Mouse (Mus musculus) lung, embryonic 14.5 days (tissue): ENCODE data around the gene Hapln4. TPM values are rescaled to one million over a fixed set of nuclear protein-coding genes. Genes with fewer than 3 reads are reported as not detected.

ENCODE experiments used
- ATAC-seq: fragments of 200-750 bp; cut with Nextera tagmentation; 2 replicates; pipeline ENCODE4 v1.8.0; 2017; ENCODE audit warnings: mild to moderate bottlenecking, moderate TSS enrichment, moderate library complexity; ENCODE audit not compliant: insufficient read depth
- DNase-seq: peaks from one replicate; pipeline ENCODE4 v3.0.0-alpha.2; 2015
- H3K27ac ChIP-seq: fragments of 300-500 bp; sonication (generic); 2 replicates; pipeline ENCODE4 v1.5.1; 2014; ENCODE audit warnings: low read depth, mild to moderate bottlenecking, moderate library complexity
- H3K27me3 ChIP-seq: fragments of 300-500 bp; sonication (generic); 2 replicates; pipeline ENCODE4 v1.6.1; 2014; ENCODE audit warnings: low read length, control low read depth; ENCODE audit not compliant: insufficient read depth
- H3K36me3 ChIP-seq: fragments of 300-500 bp; sonication (generic); 2 replicates; pipeline ENCODE4 v1.6.1; 2014; ENCODE audit warnings: control low read depth; ENCODE audit not compliant: insufficient read depth
- H3K4me1 ChIP-seq: fragments of 300-500 bp; sonication (generic); 2 replicates; pipeline ENCODE4 v1.6.1; 2014; ENCODE audit warnings: antibody characterized with exemption, control low read depth; ENCODE audit not compliant: insufficient read depth
- H3K4me2 ChIP-seq: fragments of 300-500 bp; sonication (generic); 2 replicates; pipeline ENCODE4 v1.6.1; 2014; ENCODE audit warnings: mild to moderate bottlenecking
- H3K4me3 ChIP-seq: fragments of 300-500 bp; sonication (generic); 2 replicates; pipeline ENCODE4 v1.5.1; 2014; ENCODE audit warnings: low read depth, low read length
- H3K9ac ChIP-seq: fragments of 300-500 bp; sonication (generic); 2 replicates; pipeline ENCODE4 v1.6.1; 2014
- H3K9me3 ChIP-seq: fragments of 300-500 bp; sonication (generic); 2 replicates; pipeline ENCODE4 v1.6.1; 2016; ENCODE audit warnings: low read depth, low read length, control low read depth
- CTCF ChIP-seq: IDR thresholded peaks from 2 replicates; pipeline ENCODE4 v1.5.1; 2016; ENCODE audit warnings: antibody characterized with exemption, low read depth
- WGBS: fragments of 180-500 bp; shearing (Covaris S2); extraction: QIAGEN DNeasy Blood & Tissue Kit; methylation state at CpG from one replicate; pipeline ENCODE4 v1.1.7; 2014; 5-methylcytosine and 5-hydroxymethylcytosine counted together
- microRNA-seq: library from miRNA; unstranded; fragments of <30 nt; microRNA quantifications from one replicate; pipeline ENCODE4, GENCODE M21; 2016; ENCODE audit warnings: borderline number of aligned reads
- polyA plus RNA-seq: library from polyadenylated mRNA; unstranded; fragments of >200 nt; fragmentation: Nextera tagmentation; extraction: Ambion mirVana; gene quantifications from 2 replicates; pipeline ENCODE4 v1.2.1, GENCODE M21; 2014

Gene Hapln4
- polyA plus RNA-seq, 1 experiment from 2014 or later: 0.05 TPM

DNA sequence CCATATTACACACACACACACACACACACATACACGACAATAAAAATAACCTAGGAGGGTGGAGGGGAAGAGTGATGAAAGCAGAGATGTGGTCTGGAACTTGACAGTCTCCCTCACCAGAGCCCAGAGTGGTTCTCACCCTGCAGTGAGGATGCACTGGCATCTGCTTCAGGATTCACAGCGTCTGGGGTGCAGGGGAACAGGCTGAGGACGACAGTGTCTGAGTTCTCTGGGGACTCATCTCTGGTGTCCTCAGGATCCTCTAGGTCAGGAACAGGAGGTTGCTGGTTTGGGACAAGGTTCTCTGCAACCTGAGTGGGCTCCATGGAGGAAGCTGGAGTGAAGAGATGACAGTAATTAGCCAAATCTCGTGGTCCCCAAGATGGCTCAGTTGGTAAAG is 54.6 kb downstream of the Hapln4 start:
- Histone ChIP-seq H3K4me1 (peaks cover 6% of the 10 kb centered on the region), H3K27me3 (no peaks in the 10 kb centered on the region), H3K9ac (peak overlapping the region; percentile 61), H3K9me3 (no peaks in the 10 kb centered on the region), H3K36me3 (peaks cover 41% of the 10 kb centered on the region), H3K4me3 (peak overlapping the region; percentile 77), H3K4me2 (peak overlapping the region; percentile 84), H3K27ac (no peak overlapping the region)
- DNase-seq (no peak), ATAC-seq (no peak)
- no peak for TF ChIP-seq CTCF
- WGBS: 78% methylated on average over 4 of the region's 4 CpGs

GRCm38 (mm10) chr8:70139026-70139857 is 56.0 kb downstream of the Hapln4 start, which contains the start of the genes Rfxank, Borcs8 and Mef2b:
Rfxank (minus strand) TSS chr8:70139154.
Borcs8 (plus strand) TSS chr8:70139499.
Mef2b (plus strand) TSS chr8:70139711.
- under 1% methylated on average over 46 of the region's 46 CpGs for WGBS
- ATAC-seq (peak; percentile 98), DNase-seq (peak; percentile 100)
- H3K9ac ChIP-seq: peak within 1 kb of the TSS; percentile 71
- TF ChIP-seq CTCF: no peak
- no peaks in the 10 kb centered on the region for H3K27me3 ChIP-seq
- H3K27ac ChIP-seq: peak within 1 kb of the TSS; percentile 59
- no peaks in the 10 kb centered on the region for H3K9me3 ChIP-seq
- H3K4me2 ChIP-seq: peak within 1 kb of the TSS; percentile 84
- H3K36me3 ChIP-seq: peaks cover 32% of the 10 kb centered on the region
- peaks cover 6% of the 10 kb centered on the region for H3K4me1 ChIP-seq
- peak within 1 kb of the TSS; percentile 77 for H3K4me3 ChIP-seq

- Histone ChIP-seq H3K27me3 (no peaks in the 10 kb centered on the region), H3K4me1 (peaks cover 6% of the 10 kb centered on the region), H3K9me3 (no peaks in the 10 kb centered on the region), H3K27ac (peak overlapping the region; percentile 59; the same call in 1 of the 2 replicates), H3K9ac (peak overlapping the region; percentile 71), H3K4me2 (peak overlapping the region; percentile 84), H3K4me3 (peak overlapping the region; percentile 77), H3K36me3 (peaks cover 32% of the 10 kb centered on the region)
- TF ChIP-seq CTCF: no peak
- 5% methylated on average over 9 of the region's 9 CpGs for WGBS
- DNase-seq: peak; percentile 20
- no peak for ATAC-seq
Measured at GRCm38 (mm10) chr8:70139981-70140380, 56.7 kb downstream of the Hapln4 start.

Small RNA genes within 50 kb of the gene (microRNA-seq; reads per million reads assigned to microRNA genes)
- not detected for gene Mir7066

Other genes starting within 250 kb of the Hapln4 start
- 0.25 and 0.31 TPM in 2 replicates for gene Cilp2, start 195.8 kb upstream of the Hapln4 start, polyA plus RNA-seq
- gene Tssk6, start 181.3 kb upstream of the Hapln4 start, polyA plus RNA-seq: 3.8 and 4.3 TPM in 2 replicates
- 163 and 171 TPM in 2 replicates for gene Ndufa13, start 180.9 kb upstream of the Hapln4 start, polyA plus RNA-seq
- 3.6 and 4.3 TPM in 2 replicates for gene Yjefn3, start 180.7 kb upstream of the Hapln4 start, polyA plus RNA-seq
- 81.5 and 92.4 TPM in 2 replicates for gene Gatad2a, start 87.1 kb upstream of the Hapln4 start, polyA plus RNA-seq
- 49.6 and 50.7 TPM in 2 replicates for gene Mau2, start 40.7 kb upstream of the Hapln4 start, polyA plus RNA-seq
- gene Sugp1, start 40.6 kb upstream of the Hapln4 start, polyA plus RNA-seq: 33.6 and 39.3 TPM in 2 replicates
- gene Tm6sf2, start 10.5 kb upstream of the Hapln4 start, polyA plus RNA-seq: 0.39 and 1.1 TPM in 2 replicates
- 0.05 and 0.07 TPM in 2 replicates for gene Ncan, start 37.4 kb downstream of the Hapln4 start, polyA plus RNA-seq
- 23.1 and 25.2 TPM in 2 replicates for gene Nr2c2ap, start 47.9 kb downstream of the Hapln4 start, polyA plus RNA-seq
- gene Rfxank, start 55.7 kb downstream of the Hapln4 start, polyA plus RNA-seq: 17.3 TPM in 2 replicates
- 42.5 and 45.7 TPM in 2 replicates for gene Borcs8, start 56.0 kb downstream of the Hapln4 start, polyA plus RNA-seq
- gene Mef2b, start 56.3 kb downstream of the Hapln4 start, polyA plus RNA-seq: 0.26 and 0.28 TPM in 2 replicates
- 49.1 and 50.5 TPM in 2 replicates for gene Tmem161a, start 88.9 kb downstream of the Hapln4 start, polyA plus RNA-seq
- gene Slc25a42, start 128.8 kb downstream of the Hapln4 start, polyA plus RNA-seq: 2.9 and 3.2 TPM in 2 replicates
- 33.4 and 33.5 TPM in 2 replicates for gene Sugp2, start 150.8 kb downstream of the Hapln4 start, polyA plus RNA-seq
- 27.8 and 28.6 TPM in 2 replicates for gene Armc6, start 151.0 kb downstream of the Hapln4 start, polyA plus RNA-seq
- 66.4 and 77.9 TPM in 2 replicates for gene Homer3, start 199.4 kb downstream of the Hapln4 start, polyA plus RNA-seq
- 46.1 and 47.9 TPM in 2 replicates for gene Ddx49, start 219.0 kb downstream of the Hapln4 start, polyA plus RNA-seq
- gene Cope, start 219.1 kb downstream of the Hapln4 start, polyA plus RNA-seq: 286 and 303 TPM in 2 replicates
- 2.7 and 3.6 TPM in 2 replicates for gene Cers1, start 232.3 kb downstream of the Hapln4 start, polyA plus RNA-seq
- 2.4 and 4.2 TPM in 2 replicates for gene Gdf1, start 246.4 kb downstream of the Hapln4 start, polyA plus RNA-seq